Mouse (Mus musculus): Measurements from ENCODE around the gene Lsg1. TPM values are rescaled to one million over a fixed set of nuclear protein-coding genes. Genes with fewer than 3 reads are reported as not detected.

Gene Lsg1
- polyA plus RNA-seq, 1 experiment from 2014 or later = 36.2 TPM

- no peak overlapping the region for H3K9ac ChIP-seq
- no peaks in the 10 kb centered on the region for H3K27me3 ChIP-seq
- WGBS = 69% methylated on average over 4 of the region's 4 CpGs
- H3K4me3 ChIP-seq = no peak overlapping the region
- H3K36me3 ChIP-seq = peaks cover 92% of the 10 kb centered on the region
- H3K9me3 ChIP-seq (replicated peaks) = no peaks in the 10 kb centered on the region
- no peak overlapping the region for H3K27ac ChIP-seq
- no peak overlapping the region for H3K4me2 ChIP-seq
- H3K4me1 ChIP-seq (replicated peaks) = no peaks in the 10 kb centered on the region
- no peak for ATAC-seq (replicated peaks; ENCODE audit: insufficient number of reproducible peaks, insufficient read depth, low FRiP score, low read depth)
Measured at GRCm38 (mm10) chr16:30572239-30572638, 15.2 kb downstream of the Lsg1 start.

GRCm38 (mm10) chr16:30571378-30571777, 16.0 kb downstream of the Lsg1 start:
- H3K36me3 ChIP-seq = peaks cover 91% of the 10 kb centered on the region
- H3K9ac ChIP-seq = no peak overlapping the region
- ATAC-seq (replicated peaks; ENCODE audit: insufficient number of reproducible peaks, insufficient read depth, low FRiP score, low read depth) = no peak
- H3K4me2 ChIP-seq = no peak overlapping the region
- H3K27ac ChIP-seq = no peak overlapping the region
- no peaks in the 10 kb centered on the region for H3K9me3 ChIP-seq (replicated peaks)
- H3K4me1 ChIP-seq (replicated peaks) = no peaks in the 10 kb centered on the region
- H3K4me3 ChIP-seq = no peak overlapping the region
- WGBS = 93% methylated on average over 5 of the region's 5 CpGs
- no peaks in the 10 kb centered on the region for H3K27me3 ChIP-seq

GRCm38 (mm10) chr16:30570173-30570572, 17.2 kb downstream of the Lsg1 start:
- H3K27ac ChIP-seq = no peak overlapping the region
- 92% methylated on average over 4 of the region's 4 CpGs for WGBS
- no peaks in the 10 kb centered on the region for H3K27me3 ChIP-seq
- H3K9me3 ChIP-seq (replicated peaks) = no peaks in the 10 kb centered on the region
- H3K4me3 ChIP-seq = no peak overlapping the region
- H3K4me2 ChIP-seq = no peak overlapping the region
- no peak for ATAC-seq (replicated peaks; ENCODE audit: insufficient number of reproducible peaks, insufficient read depth, low FRiP score, low read depth)
- H3K9ac ChIP-seq = no peak overlapping the region
- peaks cover 85% of the 10 kb centered on the region for H3K36me3 ChIP-seq
- no peaks in the 10 kb centered on the region for H3K4me1 ChIP-seq (replicated peaks)

GRCm38 (mm10) chr16:30565631-30566030, 21.8 kb downstream of the Lsg1 start:
- no peak overlapping the region for H3K27ac ChIP-seq
- H3K36me3 ChIP-seq = peaks cover 90% of the 10 kb centered on the region
- 88% methylated on average over 6 of the region's 6 CpGs for WGBS
- no peak overlapping the region for H3K9ac ChIP-seq
- H3K4me2 ChIP-seq = no peak overlapping the region
- H3K4me3 ChIP-seq = no peak overlapping the region
- no peaks in the 10 kb centered on the region for H3K9me3 ChIP-seq (replicated peaks)
- H3K4me1 ChIP-seq (replicated peaks) = no peaks in the 10 kb centered on the region; the same call in 1 of the 2 replicates
- no peak for ATAC-seq (replicated peaks; ENCODE audit: insufficient number of reproducible peaks, insufficient read depth, low FRiP score, low read depth)
- no peaks in the 10 kb centered on the region for H3K27me3 ChIP-seq

GRCm38 (mm10) chr16:30560601-30561000, 26.8 kb downstream of the Lsg1 start:
- ATAC-seq (replicated peaks; ENCODE audit: insufficient number of reproducible peaks, insufficient read depth, low FRiP score, low read depth) = no peak
- Histone ChIP-seq H3K4me3 (no peak overlapping the region), H3K9me3 (replicated peaks) (no peaks in the 10 kb centered on the region; the same call in 1 of the 2 replicates), H3K27ac (0 out of 2 replicates have a peak overlapping the region, but pooled peaks have one; percentile 3), H3K36me3 (peaks cover 62% of the 10 kb centered on the region), H3K4me1 (replicated peaks) (peaks cover 7% of the 10 kb centered on the region; the same call in 1 of the 2 replicates), H3K27me3 (no peaks in the 10 kb centered on the region), H3K9ac (no peak overlapping the region), H3K4me2 (no peak overlapping the region)
- 79% methylated on average over 4 of the region's 4 CpGs for WGBS

- peaks cover 8% of the 10 kb centered on the region for H3K9me3 ChIP-seq (replicated peaks)
- peaks cover 54% of the 10 kb centered on the region for H3K36me3 ChIP-seq
- H3K4me2 ChIP-seq = no peak overlapping the region
- peaks cover 7% of the 10 kb centered on the region; the same call in 1 of the 2 replicates for H3K4me1 ChIP-seq (replicated peaks)
- no peak overlapping the region for H3K9ac ChIP-seq
- WGBS = 66% methylated on average over 5 of the region's 5 CpGs
- no peak overlapping the region for H3K4me3 ChIP-seq
- ATAC-seq (replicated peaks; ENCODE audit: insufficient number of reproducible peaks, insufficient read depth, low FRiP score, low read depth) = 0 out of 2 replicates have a peak, but pooled peaks have one; percentile 35
- H3K27me3 ChIP-seq = no peaks in the 10 kb centered on the region
- peak overlapping the region; percentile 49 for H3K27ac ChIP-seq
Measured at GRCm38 (mm10) chr16:30559312-30559992, 27.9 kb downstream of the Lsg1 start.

- WGBS = 93% methylated on average over 8 of the region's 8 CpGs
- H3K9ac ChIP-seq = no peak overlapping the region
- peaks cover 31% of the 10 kb centered on the region for H3K4me1 ChIP-seq (replicated peaks)
- H3K27ac ChIP-seq = peak overlapping the region; percentile 96
- peaks cover 15% of the 10 kb centered on the region; the same call in 1 of the 2 replicates for H3K36me3 ChIP-seq
- H3K4me2 ChIP-seq = no peak overlapping the region
- no peak for ATAC-seq (replicated peaks; ENCODE audit: insufficient number of reproducible peaks, insufficient read depth, low FRiP score, low read depth)
- H3K4me3 ChIP-seq = no peak overlapping the region
- H3K27me3 ChIP-seq = no peaks in the 10 kb centered on the region
- H3K9me3 ChIP-seq (replicated peaks) = peaks cover 8% of the 10 kb centered on the region
Measured at GRCm38 (mm10) chr16:30554109-30554508, 33.3 kb downstream of the Lsg1 start.

- H3K27ac ChIP-seq = peak overlapping the region; percentile 96
- peaks cover 34% of the 10 kb centered on the region for H3K4me1 ChIP-seq (replicated peaks)
- H3K4me2 ChIP-seq = peak overlapping the region; percentile 45
- peak overlapping the region; percentile 22; the same call in 1 of the 2 replicates for H3K9ac ChIP-seq
- 16% methylated on average over 11 of the region's 11 CpGs for WGBS
- peak; percentile 77 for ATAC-seq (replicated peaks; ENCODE audit: insufficient number of reproducible peaks, insufficient read depth, low FRiP score, low read depth)
- H3K36me3 ChIP-seq = peaks cover 11% of the 10 kb centered on the region; the same call in 1 of the 2 replicates
- H3K4me3 ChIP-seq = no peak overlapping the region
- peaks cover 8% of the 10 kb centered on the region for H3K9me3 ChIP-seq (replicated peaks)
- H3K27me3 ChIP-seq = no peaks in the 10 kb centered on the region
Measured at GRCm38 (mm10) chr16:30552621-30553338, 34.6 kb downstream of the Lsg1 start.

- Histone ChIP-seq H3K9ac (peak within 1 kb of the TSS; percentile 96), H3K4me3 (peak within 1 kb of the TSS; percentile 84), H3K36me3 (peaks cover 19% of the 10 kb centered on the region; the same call in 1 of the 2 replicates), H3K27ac (peak within 1 kb of the TSS; percentile 72), H3K9me3 (replicated peaks) (peaks cover 8% of the 10 kb centered on the region), H3K4me1 (replicated peaks) (peaks cover 34% of the 10 kb centered on the region), H3K27me3 (no peaks in the 10 kb centered on the region), H3K4me2 (peak within 1 kb of the TSS; percentile 80)
- ATAC-seq (replicated peaks; ENCODE audit: insufficient number of reproducible peaks, insufficient read depth, low FRiP score, low read depth) = no peak
- WGBS = 9% methylated on average over 14 of the region's 14 CpGs
Measured at GRCm38 (mm10) chr16:30550748-30551192, 36.6 kb downstream of the Lsg1 start, which contains the start of gene Tmem44. Gene Tmem44, minus strand, starts transcription at chr16:30550842.

- Histone ChIP-seq H3K36me3 (peaks cover 23% of the 10 kb centered on the region; the same call in 1 of the 2 replicates), H3K4me1 (replicated peaks) (peaks cover 34% of the 10 kb centered on the region), H3K4me3 (peak overlapping the region; percentile 84), H3K9ac (peak overlapping the region; percentile 96), H3K9me3 (replicated peaks) (peaks cover 4% of the 10 kb centered on the region), H3K27me3 (no peaks in the 10 kb centered on the region), H3K4me2 (peak overlapping the region; percentile 80), H3K27ac (peak overlapping the region; percentile 72)
- ATAC-seq (replicated peaks; ENCODE audit: insufficient number of reproducible peaks, insufficient read depth, low FRiP score, low read depth) = peak; percentile 76
- WGBS = under 1% methylated on average over 59 of the region's 63 CpGs
Measured at GRCm38 (mm10) chr16:30549966-30550747, 37.2 kb downstream of the Lsg1 start.

GRCm38 (mm10) chr16:30549516-30549915, 37.9 kb downstream of the Lsg1 start:
- ATAC-seq (replicated peaks; ENCODE audit: insufficient number of reproducible peaks, insufficient read depth, low FRiP score, low read depth) = no peak
- H3K4me3 ChIP-seq = peak overlapping the region; percentile 84
- H3K9ac ChIP-seq = peak overlapping the region; percentile 96
- 79% methylated on average over 7 of the region's 7 CpGs for WGBS
- H3K36me3 ChIP-seq = peaks cover 26% of the 10 kb centered on the region; the same call in 1 of the 2 replicates
- H3K27ac ChIP-seq = no peak overlapping the region
- H3K9me3 ChIP-seq (replicated peaks) = no peaks in the 10 kb centered on the region
- H3K4me1 ChIP-seq (replicated peaks) = peaks cover 34% of the 10 kb centered on the region
- H3K4me2 ChIP-seq = peak overlapping the region; percentile 80
- no peaks in the 10 kb centered on the region for H3K27me3 ChIP-seq

All from heart, embryonic 15.5 days (tissue).